Mouse (Mus musculus): ENCODE measurements at regions not wholly inside any gene's neighbourhood (a gene's known extent, or its start where the extent isn't known, plus 50 kb on each side); places are given as distances from the start of the nearest gene placed in this dataset.

GRCm38 (mm10) chr2:160503597-160504393, 136.9 kb upstream of the Mafb start:
- Histone ChIP-seq H3K27ac (ENCODE audit: insufficient read depth, low read depth, low read length) (no peak overlapping the region), H3K4me1 (ENCODE audit: control insufficient read depth, insufficient read depth, low read length) (no peaks in the 10 kb centered on the region), H3K4me3 (ENCODE audit: insufficient read depth, low read length) (no peak overlapping the region)
- no peak for TF ChIP-seq POLR2A (IDR thresholded peaks at IDR 0.05; ENCODE audit: borderline replicate concordance, low read depth, low read length)
- no peak for TF ChIP-seq CTCF (IDR thresholded peaks at IDR 0.05; ENCODE audit: low read depth, low read length)

- Histone ChIP-seq H3K4me3 (ENCODE audit: insufficient read depth, low read length) (no peak overlapping the region), H3K27ac (ENCODE audit: insufficient read depth, low read depth, low read length) (no peak overlapping the region), H3K4me1 (ENCODE audit: control insufficient read depth, insufficient read depth, low read length) (no peaks in the 10 kb centered on the region)
- no peak for TF ChIP-seq POLR2A (IDR thresholded peaks at IDR 0.05; ENCODE audit: borderline replicate concordance, low read depth, low read length)
- no peak for TF ChIP-seq CTCF (IDR thresholded peaks at IDR 0.05; ENCODE audit: low read depth, low read length)
Observed at GRCm38 (mm10) chr2:160504394-160504657, 137.5 kb upstream of the Mafb start.

GRCm38 (mm10) chr2:160507371-160507770, 138.3 kb upstream of the Top1 start:
- Histone ChIP-seq H3K27ac (ENCODE audit: insufficient read depth, low read depth, low read length) (no peak overlapping the region), H3K4me3 (ENCODE audit: insufficient read depth, low read length) (no peak overlapping the region), H3K4me1 (ENCODE audit: control insufficient read depth, insufficient read depth, low read length) (no peaks in the 10 kb centered on the region)
- no peak for TF ChIP-seq POLR2A (IDR thresholded peaks at IDR 0.05; ENCODE audit: borderline replicate concordance, low read depth, low read length)
- TF ChIP-seq CTCF (IDR thresholded peaks at IDR 0.05; ENCODE audit: low read depth, low read length): no peak

DNA sequence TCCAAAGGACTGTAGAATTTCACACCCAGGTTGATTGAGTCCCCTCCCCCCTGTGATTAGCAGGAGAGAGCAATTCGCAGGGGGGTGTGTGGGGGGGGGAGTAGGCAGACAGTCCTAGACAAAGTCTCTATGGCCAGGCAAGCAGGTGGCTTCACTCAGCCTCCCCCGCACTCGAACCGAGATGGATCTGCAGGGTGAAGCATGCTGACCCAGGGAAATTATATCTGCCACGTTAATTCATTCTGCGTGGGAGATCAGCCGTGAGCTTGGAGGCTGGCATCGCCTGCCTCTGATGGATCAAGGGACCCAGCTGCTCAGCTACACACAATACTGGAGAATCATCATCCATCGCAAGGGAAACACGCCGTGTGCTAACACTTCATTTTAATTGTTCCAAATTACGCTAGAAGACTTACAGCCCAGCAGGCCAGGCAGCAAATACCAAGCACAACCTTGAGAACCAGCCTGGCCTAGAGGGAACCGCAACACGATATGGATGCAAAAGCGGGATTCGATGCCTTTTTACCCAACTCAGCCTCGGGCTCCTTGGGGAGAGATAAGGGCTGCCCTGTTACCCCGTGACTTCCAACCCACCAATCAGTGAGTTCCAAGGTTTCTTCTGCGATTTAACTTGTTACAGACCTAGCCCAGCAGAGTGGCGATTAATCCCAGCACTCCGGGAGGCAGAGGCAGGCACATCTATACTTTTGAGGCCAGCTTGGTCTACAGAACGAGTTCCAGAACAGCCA, 137.7 kb upstream of the Top1 start:
- TF ChIP-seq POLR2A (IDR thresholded peaks at IDR 0.05; ENCODE audit: borderline replicate concordance, low read depth, low read length) (no peak), CTCF (IDR thresholded peaks at IDR 0.05; ENCODE audit: low read depth, low read length) (no peak)
- Histone ChIP-seq H3K4me1 (ENCODE audit: control insufficient read depth, insufficient read depth, low read length) (no peaks in the 10 kb centered on the region), H3K27ac (ENCODE audit: insufficient read depth, low read depth, low read length) (no peak overlapping the region), H3K4me3 (ENCODE audit: insufficient read depth, low read length) (no peak overlapping the region)

- TF ChIP-seq POLR2A (IDR thresholded peaks at IDR 0.05; ENCODE audit: borderline replicate concordance, low read depth, low read length): no peak
- TF ChIP-seq CTCF (IDR thresholded peaks at IDR 0.05; ENCODE audit: low read depth, low read length): no peak
- no peak overlapping the region for H3K4me3 ChIP-seq (ENCODE audit: insufficient read depth, low read length)
- no peaks in the 10 kb centered on the region for H3K4me1 ChIP-seq (ENCODE audit: control insufficient read depth, insufficient read depth, low read length)
Observed at GRCm38 (mm10) chr2:160510159-160510558, 135.5 kb upstream of the Top1 start.

GRCm38 (mm10) chr2:160510635-160511421, 134.9 kb upstream of the Top1 start:
- Histone ChIP-seq H3K4me1 (ENCODE audit: control insufficient read depth, insufficient read depth, low read length) (no peaks in the 10 kb centered on the region), H3K27ac (ENCODE audit: insufficient read depth, low read depth, low read length) (no peak overlapping the region), H3K4me3 (ENCODE audit: insufficient read depth, low read length) (no peak overlapping the region)
- no peak for TF ChIP-seq POLR2A (IDR thresholded peaks at IDR 0.05; ENCODE audit: borderline replicate concordance, low read depth, low read length)
- TF ChIP-seq CTCF (IDR thresholded peaks at IDR 0.05; ENCODE audit: low read depth, low read length): no peak

More at GRCm38 (mm10) chr2:160510159-160510558, 135.5 kb upstream of the Top1 start:
- H3K27ac ChIP-seq (ENCODE audit: insufficient read depth, low read depth, low read length): no peak overlapping the region

GRCm38 (mm10) chr2:160515621-160516020, 130.1 kb upstream of the Top1 start:
- no peaks in the 10 kb centered on the region for H3K4me1 ChIP-seq (ENCODE audit: control insufficient read depth, insufficient read depth, low read length)
- TF ChIP-seq POLR2A (IDR thresholded peaks at IDR 0.05; ENCODE audit: borderline replicate concordance, low read depth, low read length): no peak
- no peak overlapping the region for H3K4me3 ChIP-seq (ENCODE audit: insufficient read depth, low read length)
- no peak overlapping the region for H3K27ac ChIP-seq (ENCODE audit: insufficient read depth, low read depth, low read length)

GRCm38 (mm10) chr2:160516526-160516925, 129.2 kb upstream of the Top1 start:
- Histone ChIP-seq H3K4me3 (ENCODE audit: insufficient read depth, low read length) (no peak overlapping the region), H3K27ac (ENCODE audit: insufficient read depth, low read depth, low read length) (no peak overlapping the region), H3K4me1 (ENCODE audit: control insufficient read depth, insufficient read depth, low read length) (no peaks in the 10 kb centered on the region)
- TF ChIP-seq CTCF (IDR thresholded peaks at IDR 0.05; ENCODE audit: low read depth, low read length): no peak
- no peak for TF ChIP-seq POLR2A (IDR thresholded peaks at IDR 0.05; ENCODE audit: borderline replicate concordance, low read depth, low read length)

DNA sequence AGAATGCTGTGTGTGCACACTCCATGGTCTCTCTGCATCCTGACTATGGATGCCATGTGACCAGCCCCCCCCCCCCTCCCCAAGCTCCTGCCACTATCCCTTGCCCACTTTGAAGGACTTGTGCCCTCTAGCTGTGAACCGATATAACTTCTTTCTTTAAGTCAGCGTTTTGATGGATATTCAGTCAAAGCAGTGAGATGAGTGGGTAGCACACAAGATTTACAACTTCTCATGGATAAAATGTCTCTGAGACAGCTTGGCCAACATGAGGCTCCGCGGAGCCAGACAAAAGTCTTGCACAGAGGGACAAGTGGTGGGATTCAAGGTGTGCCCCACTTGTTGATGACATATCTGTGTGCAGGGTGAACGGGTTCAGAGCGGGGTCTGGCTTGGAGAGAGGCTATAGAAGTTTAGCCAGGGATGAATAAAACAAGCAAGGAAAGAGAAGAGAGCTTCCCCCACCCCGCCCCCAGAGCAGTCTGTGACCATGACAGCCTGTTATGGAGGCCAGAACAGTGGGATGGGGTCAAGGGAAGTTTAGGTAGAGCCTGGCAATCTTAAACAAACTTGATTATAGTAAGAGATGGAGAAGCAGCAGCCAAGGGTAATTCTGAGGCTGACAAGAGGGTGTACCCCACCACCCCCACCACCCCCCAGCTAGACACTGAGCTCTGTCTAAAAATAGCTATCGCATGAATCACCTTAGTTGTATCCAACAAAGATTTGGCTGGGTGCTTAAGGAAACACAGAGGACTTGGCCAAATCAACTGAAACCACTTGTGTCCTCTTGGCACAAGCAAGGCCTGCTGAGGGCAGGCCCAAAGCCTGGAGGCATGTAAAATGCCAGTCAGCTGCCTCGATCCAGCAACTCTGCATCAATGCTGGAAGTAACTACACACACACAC, 120.1 kb upstream of the Top1 start:
- TF ChIP-seq CTCF (IDR thresholded peaks at IDR 0.05; ENCODE audit: low read depth, low read length) (no peak), POLR2A (IDR thresholded peaks at IDR 0.05; ENCODE audit: borderline replicate concordance, low read depth, low read length) (no peak)
- Histone ChIP-seq H3K27ac (ENCODE audit: insufficient read depth, low read depth, low read length) (no peak overlapping the region), H3K4me1 (ENCODE audit: control insufficient read depth, insufficient read depth, low read length) (no peaks in the 10 kb centered on the region), H3K4me3 (ENCODE audit: insufficient read depth, low read length) (no peak overlapping the region)

Data from bone marrow macrophage, adult 2 months (primary cell).